Mouse (Mus musculus): ENCODE results near the gene Syt5. TPM values are rescaled to one million over a fixed set of nuclear protein-coding genes. Genes with fewer than 3 reads are reported as not detected.
"Not testable (repeated sequence)": the region's sequence is repeated elsewhere in the genome, so short reads cannot be mapped to it uniquely, and the experiment has no call there.

Gene Syt5
- total and polyA plus RNA-seq, 3 experiments, result 0.39 to 2.4 (median 0.86) TPM

- DNase-seq, result peak; percentile 82 to 85
- H3K79me2 ChIP-seq (replicated peaks; ENCODE audit: control insufficient read depth, insufficient read depth, low read length), result no peaks in the 10 kb centered on the region
- no peaks in the 10 kb centered on the region for H3K27me3 ChIP-seq (ENCODE audit: control insufficient read depth, insufficient read depth, low read length)
- H3K9ac ChIP-seq (ENCODE audit: low read depth, low read length), result peak overlapping the region; percentile 64
- H3K4me1 ChIP-seq (ENCODE audit: control insufficient read depth, insufficient read depth, low read length), result peaks cover 2% of the 10 kb centered on the region; the same call in 1 of the 2 replicates
- intact Hi-C loops (cut with DNase I), result no loop called here
- H3K27ac ChIP-seq, result peak overlapping the region; percentile 64
- WGBS, result 22% methylated on average over 40 of the region's 40 CpGs
- peak overlapping the region; percentile 36 for H3K4me3 ChIP-seq
- no peaks in the 10 kb centered on the region for H3K36me3 ChIP-seq (ENCODE audit: control insufficient read depth, insufficient read depth, low read length)
- TF ChIP-seq POLR2A (IDR thresholded peaks at IDR 0.05; ENCODE audit: insufficient read depth, low read depth, low read length) (peak; percentile 55; the same call in 1 of the 2 replicates), CTCF (IDR thresholded peaks at IDR 0.05) (peak; percentile 80), EP300 (IDR thresholded peaks at IDR 0.05; ENCODE audit: insufficient read depth, low read depth, low read length) (peak; percentile 66)
Observed at GRCm38 (mm10) chr7:4526341-4527301, 20.7 kb downstream of the Syt5 start.

- intact Hi-C loops (cut with DNase I), result loop anchor here (2.0 kb wide), 1 partner anchor 92 kb away; no protein-coding TSS in a partner anchor
- DNase-seq, result peak; percentile 59 to 61
- H3K79me2 ChIP-seq (replicated peaks; ENCODE audit: control insufficient read depth, insufficient read depth, low read length); H3K36me3 ChIP-seq (ENCODE audit: control insufficient read depth, insufficient read depth, low read length); H3K27me3 ChIP-seq (ENCODE audit: control insufficient read depth, insufficient read depth, low read length); H3K4me1 ChIP-seq (ENCODE audit: control insufficient read depth, insufficient read depth, low read length): not testable (repeated sequence)
- Histone ChIP-seq H3K27ac (peak within 1 kb of the TSS; percentile 98), H3K9ac (ENCODE audit: low read depth, low read length) (peak within 1 kb of the TSS; percentile 63), H3K4me3 (peak within 1 kb of the TSS; percentile 10; the same call in 1 of the 2 replicates)
- 60% methylated on average over 15 of the region's 15 CpGs for WGBS
- TF ChIP-seq EP300 (IDR thresholded peaks at IDR 0.05; ENCODE audit: insufficient read depth, low read depth, low read length) (0 out of 2 replicates have a peak, but pooled peaks have one; percentile 67), CTCF (IDR thresholded peaks at IDR 0.05) (peak; percentile 80)
Observed at GRCm38 (mm10) chr7:4524212-4524922, 23.0 kb downstream of the Syt5 start, which contains the start of gene Tnni3. Tnni3 (minus strand) TSS chr7:4524229.

GRCm38 (mm10) chr7:4523205-4524130 lies 23.9 kb downstream of the Syt5 start:
- Histone ChIP-seq H3K4me3 (peak overlapping the region; percentile 10; the same call in 1 of the 2 replicates), H3K27ac (peak overlapping the region; percentile 98), H3K9ac (ENCODE audit: low read depth, low read length) (peak overlapping the region; percentile 63), H3K36me3 (ENCODE audit: control insufficient read depth, insufficient read depth, low read length) (no peaks in the 10 kb centered on the region), H3K27me3 (ENCODE audit: control insufficient read depth, insufficient read depth, low read length) (no peaks in the 10 kb centered on the region), H3K79me2 (replicated peaks; ENCODE audit: control insufficient read depth, insufficient read depth, low read length) (no peaks in the 10 kb centered on the region), H3K4me1 (ENCODE audit: control insufficient read depth, insufficient read depth, low read length) (peaks cover 2% of the 10 kb centered on the region; the same call in 1 of the 2 replicates)
- TF ChIP-seq CTCF (IDR thresholded peaks at IDR 0.05) (no peak), POLR2A (IDR thresholded peaks at IDR 0.05; ENCODE audit: insufficient read depth, low read depth, low read length) (peak; percentile 47; the same call in 1 of the 2 replicates)
- no peak for DNase-seq
- intact Hi-C loops (cut with DNase I), result loop anchor here (2.0 kb wide), 1 partner anchor 91 kb away; no protein-coding TSS in a partner anchor
- WGBS, result 64% methylated on average over 33 of the region's 33 CpGs

- peak; percentile 50 to 73 for DNase-seq
- Histone ChIP-seq H3K4me1 (ENCODE audit: control insufficient read depth, insufficient read depth, low read length) (peaks cover 3% of the 10 kb centered on the region; the same call in 1 of the 2 replicates), H3K79me2 (replicated peaks; ENCODE audit: control insufficient read depth, insufficient read depth, low read length) (no peaks in the 10 kb centered on the region), H3K4me3 (peak overlapping the region; percentile 60), H3K9ac (ENCODE audit: low read depth, low read length) (peak overlapping the region; percentile 91), H3K36me3 (ENCODE audit: control insufficient read depth, insufficient read depth, low read length) (no peaks in the 10 kb centered on the region), H3K27ac (peak overlapping the region; percentile 98), H3K27me3 (ENCODE audit: control insufficient read depth, insufficient read depth, low read length) (no peaks in the 10 kb centered on the region)
- TF ChIP-seq CTCF (IDR thresholded peaks at IDR 0.05) (no peak), EP300 (IDR thresholded peaks at IDR 0.05; ENCODE audit: insufficient read depth, low read depth, low read length) (peak; percentile 91; the same call in 1 of the 2 replicates), POLR2A (IDR thresholded peaks at IDR 0.05; ENCODE audit: insufficient read depth, low read depth, low read length) (peak; percentile 97)
- intact Hi-C loops (cut with DNase I), result no loop called here
- WGBS, result 39% methylated on average over 6 of the region's 6 CpGs
Observed at GRCm38 (mm10) chr7:4522292-4522691, 25.0 kb downstream of the Syt5 start.

Data from heart, adult 2 months (tissue).